Mouse (Mus musculus) gastrocnemius, postnatal 25 days (tissue): Measurements from ENCODE around the gene Hoxa4. TPM values are rescaled to one million over a fixed set of nuclear protein-coding genes. Genes with fewer than 3 reads are reported as not detected.
A peak's percentile ranks its signal among the peaks of the same experiment; 100 is the strongest.

Experiments used
- DNase-seq: peaks from one replicate; pipeline ENCODE4 v3.0.0; 2022
- total RNA-seq, 2 experiments: library from RNA; stranded (reverse); gene quantifications; 1 replicate in 1 of 2; 2 replicates in 1 of 2; pipeline ENCODE4 v1.2.3; 2021

Hoxa4 gene
- total RNA-seq, 2 experiments from 2014 or later, result 2.3 to 2.8 TPM

- DNase-seq, result no peak
Measured at GRCm38 (mm10) chr6:52165441-52166370, 25.8 kb downstream of the Hoxa4 start.

- DNase-seq, result no peak
Measured at GRCm38 (mm10) chr6:52164626-52165440, 26.7 kb downstream of the Hoxa4 start, which contains the start of gene Hoxa2. TSS of gene Hoxa2 (minus strand) at chr6:52164831.

GRCm38 (mm10) chr6:52164051-52164625 is 27.4 kb downstream of the Hoxa4 start:
- no peak for DNase-seq

DNA sequence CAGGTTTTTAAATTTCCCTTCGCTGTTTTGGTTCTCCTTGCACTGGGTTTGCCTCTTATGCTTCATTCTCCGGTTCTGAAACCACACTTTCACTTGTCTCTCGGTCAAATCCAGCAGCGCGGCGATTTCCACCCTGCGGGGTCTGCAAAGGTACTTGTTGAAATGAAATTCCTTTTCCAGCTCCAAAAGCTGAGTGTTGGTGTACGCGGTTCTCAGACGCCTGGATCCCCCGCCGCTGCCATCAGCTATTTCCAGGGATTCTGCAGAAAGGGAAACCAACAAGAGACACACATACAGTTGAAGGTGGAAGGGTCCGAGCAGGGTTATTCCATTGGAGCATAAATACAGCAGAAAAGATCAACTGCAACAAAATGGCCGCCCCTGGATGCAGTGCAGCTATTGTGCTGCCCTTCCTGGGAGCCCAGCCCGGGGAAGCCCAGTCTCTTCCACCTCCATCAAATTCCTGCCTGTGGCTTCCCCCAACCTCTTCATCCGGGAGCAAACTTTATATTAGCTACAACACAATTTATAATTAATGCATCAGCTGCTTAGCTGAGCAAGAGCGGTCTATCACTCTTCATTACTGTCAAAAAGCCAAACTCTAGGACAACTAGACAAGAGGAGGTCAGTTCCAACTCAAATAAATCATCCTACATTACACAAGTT is 28.1 kb downstream of the Hoxa4 start:
- DNase-seq, result no peak

DNA sequence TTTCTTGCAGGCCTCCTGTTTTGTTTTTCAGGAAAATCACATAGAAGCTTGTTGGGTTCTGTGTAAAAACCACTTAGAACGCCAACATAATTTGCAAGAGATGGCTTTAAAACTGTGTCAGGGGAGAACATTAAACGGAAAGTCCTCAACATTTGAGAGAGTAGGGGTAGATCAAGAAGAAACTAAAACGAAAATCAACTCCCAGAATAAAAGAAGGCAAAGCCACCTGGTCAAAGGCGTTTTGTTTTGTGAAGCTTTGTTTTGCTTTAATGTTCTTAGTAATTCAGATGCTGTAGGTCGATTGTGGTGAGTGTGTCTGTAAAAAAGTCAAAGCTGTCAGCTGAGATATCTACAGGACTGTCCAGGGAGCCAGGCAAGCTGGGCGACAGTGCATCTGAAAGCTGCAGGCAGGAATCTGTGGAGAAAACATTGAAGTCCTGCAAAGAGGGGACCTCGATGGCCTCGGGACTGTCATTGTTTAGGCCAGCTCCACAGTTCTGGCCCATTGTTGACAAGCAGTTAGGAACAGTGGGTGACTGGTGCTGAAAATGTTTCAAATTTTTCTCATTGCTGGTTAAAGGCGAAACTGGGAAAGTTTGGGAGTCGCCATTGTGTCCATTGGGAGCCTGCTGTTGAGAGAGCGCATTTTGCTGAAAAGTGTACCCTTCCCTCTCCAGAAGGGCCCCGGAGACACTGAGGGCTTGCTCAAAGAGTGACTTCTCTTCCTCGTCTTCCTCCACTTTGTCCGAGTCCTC is 28.8 kb downstream of the Hoxa4 start:
- DNase-seq, result no peak

- DNase-seq, result no peak
Measured at GRCm38 (mm10) chr6:52162093-52162380, 29.5 kb downstream of the Hoxa4 start.

GRCm38 (mm10) chr6:52161336-52162092 is 30.0 kb downstream of the Hoxa4 start:
- DNase-seq, result no peak

DNA sequence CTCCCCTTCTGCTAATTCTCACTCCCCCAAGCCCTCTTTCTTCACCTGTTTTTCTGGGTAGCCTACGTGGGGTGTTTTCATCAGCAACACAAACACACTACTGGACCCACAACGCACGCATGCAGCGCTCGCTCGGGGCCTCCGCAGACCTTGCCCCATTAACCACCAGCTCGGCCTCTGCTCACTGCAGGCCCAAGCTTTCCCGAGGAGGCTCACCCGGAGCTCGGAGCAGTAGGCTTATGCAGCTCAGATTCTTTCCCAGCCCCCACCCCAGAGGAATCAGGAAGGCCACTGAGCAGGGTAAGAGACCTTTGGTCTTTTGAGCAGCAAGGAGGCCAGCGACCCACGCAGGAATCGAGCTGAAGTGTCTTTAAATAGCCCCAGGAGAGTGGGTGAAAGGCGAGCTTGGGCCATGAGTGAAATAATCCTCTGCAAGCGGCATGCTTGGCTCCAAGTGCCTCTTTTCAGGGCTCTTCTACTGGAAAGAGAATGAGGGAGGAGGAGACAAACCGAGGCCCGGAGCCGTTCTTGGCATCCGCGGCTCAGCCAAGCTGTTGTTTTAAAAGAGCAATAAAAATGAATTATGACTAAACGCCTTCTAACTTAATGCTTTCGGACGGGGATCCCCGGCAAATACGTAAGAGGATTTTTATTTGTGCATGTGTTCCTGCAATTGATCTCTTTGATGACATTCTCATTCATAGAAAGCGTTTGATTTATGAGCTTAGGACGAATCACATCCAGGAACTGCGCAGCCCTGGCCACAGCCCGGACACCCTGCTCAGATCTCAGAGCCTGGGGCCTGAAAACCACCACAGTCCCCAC is 30.8 kb downstream of the Hoxa4 start:
- no peak for DNase-seq

DNA sequence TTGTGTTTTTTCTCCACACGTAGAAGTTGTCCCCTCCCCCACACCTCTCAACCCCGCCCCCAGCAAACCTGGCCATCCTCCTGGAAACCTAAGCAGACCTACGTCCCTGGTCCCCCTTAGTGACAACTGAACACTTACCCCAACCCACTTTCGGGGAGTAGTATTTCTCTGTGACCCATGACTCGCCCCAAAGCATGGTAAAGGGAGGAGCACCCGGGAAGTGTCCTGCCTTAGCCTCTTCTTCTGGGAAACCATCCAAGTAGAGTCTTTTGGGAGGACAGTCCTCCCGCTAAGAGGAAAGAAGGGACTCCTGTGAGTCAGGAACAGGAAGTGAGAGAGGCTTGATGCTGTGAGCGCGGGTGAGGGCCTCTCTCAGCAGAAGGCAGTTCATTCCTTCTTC is 31.6 kb downstream of the Hoxa4 start:
- no peak for DNase-seq

DNA sequence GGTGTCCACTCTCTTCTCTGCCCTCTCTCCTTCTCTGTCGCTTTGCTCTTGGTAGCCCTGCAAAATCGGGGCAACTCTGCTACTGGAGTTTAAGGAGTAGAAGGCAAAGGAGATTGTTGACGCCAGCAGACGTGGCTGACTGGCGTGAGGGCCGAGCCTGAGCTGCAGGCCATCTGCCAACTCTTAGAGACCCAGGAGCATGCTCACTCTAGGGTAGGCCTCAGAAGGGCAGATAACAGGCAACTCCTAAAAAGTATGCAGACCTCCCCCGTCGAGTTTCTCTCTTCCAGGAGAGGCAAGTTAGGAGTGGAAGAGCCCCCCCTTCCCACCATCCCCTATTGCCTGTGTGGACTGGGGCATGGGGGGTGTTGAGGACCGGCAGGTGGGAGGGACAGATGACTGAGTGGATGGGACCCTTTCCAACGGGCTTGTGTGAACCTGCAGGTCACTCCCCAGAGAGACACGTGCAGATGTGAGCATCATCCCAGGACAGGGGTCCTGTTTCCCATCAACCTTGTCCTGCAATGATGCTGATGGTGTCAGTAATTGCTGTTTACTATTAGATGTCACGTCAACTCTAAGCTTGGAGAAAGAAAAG is 32.3 kb downstream of the Hoxa4 start:
- DNase-seq, result no peak

- DNase-seq, result peak; percentile 70
Measured at GRCm38 (mm10) chr6:52158276-52159051, 33.1 kb downstream of the Hoxa4 start, which contains the start of gene Hoxa1. TSS of gene Hoxa1 (minus strand) at chr6:52158317.

DNA sequence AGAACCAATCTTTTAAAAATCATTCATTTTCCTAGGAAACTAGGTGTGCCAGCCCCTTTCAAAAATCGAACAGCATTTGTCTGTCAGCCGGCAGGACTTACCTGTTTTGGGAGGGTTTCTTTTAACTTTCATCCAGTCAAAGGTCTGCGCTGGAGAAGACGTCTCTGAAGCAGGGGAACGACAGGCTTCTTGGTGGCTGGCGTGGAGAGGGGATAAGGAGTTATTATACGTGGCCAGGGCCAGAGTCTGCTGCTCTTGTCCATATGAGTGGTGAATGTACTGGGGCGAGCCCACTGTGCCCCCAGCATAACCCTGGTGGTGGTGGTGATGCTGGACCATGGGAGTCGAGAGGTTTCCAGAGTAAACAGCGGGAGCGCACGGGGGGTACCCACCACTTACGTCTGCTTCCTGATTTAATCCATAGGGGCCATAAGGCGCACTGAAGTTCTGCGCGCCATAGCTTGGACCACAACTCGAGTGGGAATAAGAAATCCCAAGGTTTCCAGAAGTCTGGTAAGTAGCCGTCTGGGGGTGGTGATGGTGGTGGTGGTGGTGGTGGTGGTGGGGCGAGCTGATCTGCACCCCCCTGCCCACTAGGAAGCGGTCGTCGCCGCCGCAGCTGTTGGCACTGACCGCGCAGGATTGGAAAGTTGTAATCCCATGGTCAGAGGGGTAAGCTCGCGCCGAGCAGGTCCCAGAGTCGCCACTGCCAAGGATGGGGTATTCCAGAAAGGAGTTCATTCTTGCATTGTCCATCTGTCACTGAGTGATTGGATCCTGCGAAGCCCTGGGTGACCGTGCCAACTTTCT is 33.9 kb downstream of the Hoxa4 start:
- DNase-seq, result no peak

DNA sequence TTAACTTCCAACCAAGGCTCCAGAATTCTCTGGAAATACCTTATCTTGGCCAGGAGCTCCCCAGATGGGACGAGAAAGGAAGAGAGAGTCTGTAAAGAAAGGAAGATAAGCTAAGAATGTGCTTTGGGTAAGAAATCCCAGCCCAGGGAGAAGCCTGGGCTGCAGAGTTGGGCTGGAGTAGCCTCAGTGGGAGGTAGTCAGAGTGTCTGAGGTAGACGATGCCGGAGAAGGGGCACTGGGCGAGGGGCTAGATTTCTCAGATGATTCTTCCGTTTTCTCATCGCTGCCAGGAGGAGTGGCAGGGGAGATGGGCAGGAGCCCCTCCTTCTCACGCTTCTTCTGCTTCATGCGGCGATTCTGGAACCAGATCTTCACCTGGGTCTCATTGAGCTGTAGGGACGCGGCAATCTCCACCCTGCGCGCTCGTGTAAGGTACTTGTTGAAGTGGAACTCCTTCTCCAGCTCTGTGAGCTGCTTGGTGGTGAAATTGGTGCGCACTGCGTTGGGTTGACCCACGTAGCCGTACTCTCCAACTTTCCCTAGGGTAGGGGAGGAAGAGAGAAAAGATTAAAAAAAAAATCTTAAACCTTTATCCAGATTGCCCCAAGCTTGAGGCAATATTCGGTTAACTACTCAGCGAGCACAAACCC is 34.9 kb downstream of the Hoxa4 start:
- no peak for DNase-seq

- no peak for DNase-seq
Measured at GRCm38 (mm10) chr6:52155471-52155870, 36.1 kb downstream of the Hoxa4 start.

GRCm38 (mm10) chr6:52154044-52154443 is 37.5 kb downstream of the Hoxa4 start:
- DNase-seq, result no peak

- no peak for DNase-seq
Measured at GRCm38 (mm10) chr6:52153270-52153669, 38.3 kb downstream of the Hoxa4 start.
